Mouse (Mus musculus): ENCODE measurements around the gene Scimp. TPM values are rescaled to one million over a fixed set of nuclear protein-coding genes. Genes with fewer than 3 reads are reported as not detected.
"Not testable (repeated sequence)": the region's sequence is repeated elsewhere in the genome, so short reads cannot be mapped to it uniquely, and the experiment has no call there.

Gene Scimp
- polyA plus RNA-seq, 1 experiment from 2014 or later: 0.13 TPM

DNA sequence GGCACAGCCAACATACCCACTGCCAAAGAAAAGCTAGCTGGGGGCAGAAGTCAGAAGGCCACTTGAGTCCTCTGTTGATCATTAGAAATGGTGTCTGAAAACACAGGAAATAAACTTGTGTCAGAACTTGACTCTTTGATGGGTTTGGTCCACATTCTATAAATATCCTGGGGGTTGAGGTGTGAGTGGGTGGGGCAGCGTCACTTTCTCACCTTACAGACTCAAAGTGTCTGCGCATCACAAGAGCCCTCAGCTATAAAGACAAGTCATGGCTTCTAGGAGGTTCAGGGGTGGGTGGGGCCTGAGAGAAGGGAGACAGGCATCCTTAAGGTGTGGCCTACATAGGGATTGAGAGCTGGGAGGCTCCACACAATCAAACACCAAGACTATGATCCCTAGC is 22.0 kb downstream of the Scimp start:
- no peak for ATAC-seq (ENCODE audit: extremely low read depth, insufficient number of reproducible peaks, low FRiP score, low TSS enrichment)
- Histone ChIP-seq H3K36me3 (no peaks in the 10 kb centered on the region), H3K4me1 (no peaks in the 10 kb centered on the region), H3K4me2 (no peak overlapping the region), H3K9me3 (no peaks in the 10 kb centered on the region), H3K9ac (no peak overlapping the region), H3K4me3 (no peak overlapping the region), H3K27me3 (replicated peaks) (0 out of 2 replicates have a peak, but pooled peaks cover 4% of the 10 kb centered on the region), H3K27ac (replicated peaks) (no peak overlapping the region)
- 53% methylated on average over 2 of the region's 2 CpGs for WGBS

DNA sequence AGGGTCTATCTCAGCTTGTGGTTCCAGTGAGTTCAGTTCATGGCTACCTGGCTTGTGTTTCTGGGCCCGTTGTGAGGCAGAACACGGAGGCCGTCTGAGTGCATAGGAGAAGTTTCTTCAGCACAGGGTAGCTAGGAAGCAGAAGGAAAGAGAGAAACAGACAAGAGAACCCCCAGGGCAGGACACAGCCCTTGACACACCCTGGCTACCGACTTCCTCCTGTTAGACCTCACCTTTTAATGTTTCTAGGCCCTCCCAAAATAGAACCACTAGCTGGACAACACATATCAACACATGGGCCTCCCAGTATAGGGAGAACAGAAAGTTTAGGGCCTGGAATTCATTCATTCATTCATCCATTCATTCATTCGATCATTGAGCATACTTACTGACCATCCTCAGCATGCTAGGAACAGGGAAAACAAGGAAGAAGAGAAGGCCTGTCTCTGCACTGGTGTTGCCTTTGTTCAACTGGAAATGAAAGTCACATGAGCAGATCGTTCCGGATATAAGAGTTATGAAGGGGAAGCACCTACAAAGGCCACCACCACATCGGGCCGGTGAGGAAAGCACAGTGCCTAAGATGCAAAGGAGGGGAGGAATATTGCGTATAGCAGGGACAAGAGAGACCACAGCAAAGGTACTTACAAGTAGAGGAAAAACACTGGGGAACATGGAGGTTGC is 23.3 kb downstream of the Scimp start:
- Histone ChIP-seq H3K4me2 (no peak overlapping the region), H3K9ac (no peak overlapping the region), H3K36me3 (no peaks in the 10 kb centered on the region), H3K4me1 (no peaks in the 10 kb centered on the region), H3K27ac (replicated peaks) (no peak overlapping the region), H3K27me3 (replicated peaks) (0 out of 2 replicates have a peak, but pooled peaks cover 4% of the 10 kb centered on the region), H3K9me3 (no peaks in the 10 kb centered on the region), H3K4me3 (no peak overlapping the region)
- 79% methylated on average over 10 of the region's 10 CpGs for WGBS
- ATAC-seq (ENCODE audit: extremely low read depth, insufficient number of reproducible peaks, low FRiP score, low TSS enrichment): no peak

DNA sequence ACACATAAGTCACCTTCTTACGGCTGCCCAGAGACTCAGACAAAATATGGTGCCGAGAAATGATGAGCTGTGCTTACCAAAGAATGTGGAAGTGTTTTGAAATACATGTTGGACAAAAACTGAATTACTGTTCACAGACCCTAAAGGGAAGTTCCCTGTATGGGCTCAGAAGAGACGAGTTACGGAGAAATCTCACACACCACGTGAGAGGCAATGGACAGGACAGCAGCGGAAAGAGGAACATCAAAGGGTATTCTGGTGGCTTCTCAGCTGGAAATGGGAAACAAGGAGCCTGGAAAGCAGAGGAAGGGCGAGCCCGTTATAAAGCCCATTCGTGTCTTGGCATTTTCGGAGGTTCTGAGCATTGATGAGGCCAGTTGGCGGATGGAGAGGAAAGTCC is 25.3 kb downstream of the Scimp start:
- no peak overlapping the region for H3K4me2 ChIP-seq
- ATAC-seq (ENCODE audit: extremely low read depth, insufficient number of reproducible peaks, low FRiP score, low TSS enrichment): no peak

DNA sequence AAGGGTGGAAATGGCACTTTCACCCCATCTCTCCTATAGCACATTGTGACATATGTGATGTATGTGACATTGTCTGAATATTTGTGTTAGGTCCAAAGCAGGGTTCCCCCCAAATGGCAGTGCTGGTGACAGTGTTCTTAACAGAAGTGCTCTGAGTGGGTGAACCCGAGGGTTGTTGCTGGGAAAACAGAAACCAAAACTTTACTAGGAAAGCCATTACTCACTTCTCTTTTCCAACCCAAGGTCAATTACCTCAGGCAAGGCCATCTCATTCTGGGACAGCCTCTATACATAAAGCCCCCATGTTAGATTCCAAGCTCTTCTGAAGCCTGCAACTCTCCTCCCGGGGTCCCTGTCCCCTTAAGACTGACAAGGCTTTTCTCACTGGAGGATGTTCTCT is 26.5 kb downstream of the Scimp start:
- ATAC-seq (ENCODE audit: extremely low read depth, insufficient number of reproducible peaks, low FRiP score, low TSS enrichment): no peak
- no peak overlapping the region for H3K27ac ChIP-seq (replicated peaks)
- H3K9ac ChIP-seq: no peak overlapping the region
- WGBS: 50% methylated on average over 2 of the region's 2 CpGs
- H3K9me3 ChIP-seq: no peaks in the 10 kb centered on the region
- no peaks in the 10 kb centered on the region for H3K36me3 ChIP-seq
- 0 out of 2 replicates have a peak, but pooled peaks cover 4% of the 10 kb centered on the region for H3K27me3 ChIP-seq (replicated peaks)
- no peak overlapping the region for H3K4me2 ChIP-seq
- no peak overlapping the region for H3K4me3 ChIP-seq
- H3K4me1 ChIP-seq: no peaks in the 10 kb centered on the region

More for the DNA sequence above, 25.3 kb downstream of the Scimp start:
- H3K27me3 ChIP-seq (replicated peaks): 0 out of 2 replicates have a peak, but pooled peaks cover 4% of the 10 kb centered on the region
- H3K27ac ChIP-seq (replicated peaks): no peak overlapping the region
- H3K4me1 ChIP-seq: no peaks in the 10 kb centered on the region
- WGBS: 64% methylated on average over 11 of the region's 11 CpGs
- no peak overlapping the region for H3K4me3 ChIP-seq
- no peak overlapping the region for H3K9ac ChIP-seq
- no peaks in the 10 kb centered on the region for H3K9me3 ChIP-seq
- H3K36me3 ChIP-seq: no peaks in the 10 kb centered on the region

DNA sequence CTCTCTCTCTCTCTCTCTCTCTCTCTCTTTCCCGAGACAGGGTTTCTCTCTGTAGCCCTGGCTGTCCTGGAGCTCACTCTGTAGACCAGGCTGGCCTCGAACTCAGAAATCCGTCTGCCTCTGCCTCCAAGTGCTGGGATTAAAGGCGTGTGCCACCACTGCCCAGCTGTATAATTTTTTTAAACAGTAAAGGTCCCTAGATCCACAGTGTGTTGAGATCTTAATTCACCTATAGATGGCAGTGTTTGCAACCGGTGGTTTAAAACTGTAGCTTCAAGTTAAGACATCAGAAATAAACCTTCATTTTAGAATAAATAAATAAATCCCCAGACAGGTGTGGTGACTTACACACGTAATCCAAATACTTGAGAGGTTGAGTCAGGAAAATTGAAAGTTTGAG is 34.3 kb downstream of the Scimp start:
- H3K9me3 ChIP-seq; H3K27ac ChIP-seq (replicated peaks); H3K9ac ChIP-seq; H3K4me2 ChIP-seq; H3K4me1 ChIP-seq; H3K4me3 ChIP-seq; H3K27me3 ChIP-seq (replicated peaks); ATAC-seq (ENCODE audit: extremely low read depth, insufficient number of reproducible peaks, low FRiP score, low TSS enrichment): not testable (repeated sequence)
- WGBS: 21% methylated on average over 6 of the region's 6 CpGs
- peaks cover 13% of the 10 kb centered on the region for H3K36me3 ChIP-seq

DNA sequence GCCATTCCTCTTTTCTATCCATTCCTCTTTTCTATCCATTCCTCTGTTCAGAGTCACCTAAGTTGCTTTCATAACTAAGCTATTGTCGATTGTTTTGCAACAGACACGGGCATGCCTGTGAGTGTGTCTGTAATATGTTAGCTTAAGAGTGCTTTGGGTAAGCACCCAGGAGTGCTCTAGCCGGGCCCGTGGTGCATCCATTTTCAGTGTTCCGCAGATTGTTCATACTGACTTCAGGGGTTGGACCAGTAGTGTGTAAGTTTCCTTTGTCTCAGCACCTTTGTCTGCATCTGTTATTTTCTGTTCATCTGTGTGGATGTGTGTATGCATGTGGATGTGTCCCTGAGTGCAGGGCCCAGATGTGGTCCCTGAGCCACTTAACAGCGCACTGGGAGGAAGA is 34.8 kb downstream of the Scimp start:
- no peaks in the 10 kb centered on the region for H3K9me3 ChIP-seq
- H3K4me1 ChIP-seq: 0 out of 2 replicates have a peak, but pooled peaks cover 4% of the 10 kb centered on the region
- no peak overlapping the region for H3K4me3 ChIP-seq
- H3K9ac ChIP-seq: no peak overlapping the region
- peaks cover 18% of the 10 kb centered on the region for H3K36me3 ChIP-seq
- H3K4me2 ChIP-seq: no peak overlapping the region
- no peaks in the 10 kb centered on the region for H3K27me3 ChIP-seq (replicated peaks)
- 62% methylated on average over 6 of the region's 6 CpGs for WGBS
- H3K27ac ChIP-seq (replicated peaks): no peak overlapping the region
- ATAC-seq (ENCODE audit: extremely low read depth, insufficient number of reproducible peaks, low FRiP score, low TSS enrichment): no peak

DNA sequence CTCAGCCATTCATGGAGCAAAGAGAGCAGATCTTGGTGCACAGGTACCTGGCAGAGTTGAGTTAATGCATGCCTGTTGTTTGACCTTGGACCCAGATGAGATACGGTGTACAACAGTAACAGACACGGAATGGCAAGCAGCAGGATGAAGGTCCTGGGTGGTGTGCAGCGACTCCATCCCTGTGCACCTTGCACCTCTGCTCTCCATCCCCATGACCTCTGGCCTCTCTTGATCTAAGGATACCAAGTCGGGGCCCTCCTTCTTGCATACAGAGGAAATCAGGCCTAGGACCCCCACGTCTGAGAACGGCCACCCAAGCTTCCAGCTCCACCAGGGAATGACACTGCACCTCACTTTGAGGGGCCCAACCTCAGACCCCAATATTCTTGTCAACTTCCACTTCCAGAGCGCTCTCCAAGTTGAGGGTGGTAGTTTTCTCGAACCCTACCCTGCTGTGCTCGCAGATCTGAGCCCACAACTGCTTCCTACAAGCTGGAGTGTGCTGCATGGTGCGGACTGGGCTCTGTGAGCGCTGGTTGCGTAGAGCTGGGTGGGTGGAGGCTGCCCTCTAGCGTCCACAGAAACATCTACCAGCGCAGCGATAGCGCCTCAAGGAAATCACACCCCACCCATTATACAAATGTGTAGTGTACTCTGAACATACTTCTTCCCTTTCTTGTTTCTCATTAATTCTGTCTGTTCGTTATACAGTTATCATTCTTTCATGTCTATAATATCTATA is 35.4 kb downstream of the Scimp start:
- 27% methylated on average over 17 of the region's 17 CpGs for WGBS
- no peak overlapping the region for H3K27ac ChIP-seq (replicated peaks)
- peaks cover 24% of the 10 kb centered on the region for H3K36me3 ChIP-seq
- no peak; the same call in 1 of the 2 replicates for ATAC-seq (ENCODE audit: extremely low read depth, insufficient number of reproducible peaks, low FRiP score, low TSS enrichment)
- 0 out of 2 replicates have a peak, but pooled peaks cover 4% of the 10 kb centered on the region for H3K4me1 ChIP-seq
- no peaks in the 10 kb centered on the region for H3K9me3 ChIP-seq
- peak overlapping the region; percentile 55 for H3K9ac ChIP-seq
- H3K27me3 ChIP-seq (replicated peaks): no peaks in the 10 kb centered on the region
- H3K4me3 ChIP-seq: no peak overlapping the region
- H3K4me2 ChIP-seq: peak overlapping the region; percentile 19

DNA sequence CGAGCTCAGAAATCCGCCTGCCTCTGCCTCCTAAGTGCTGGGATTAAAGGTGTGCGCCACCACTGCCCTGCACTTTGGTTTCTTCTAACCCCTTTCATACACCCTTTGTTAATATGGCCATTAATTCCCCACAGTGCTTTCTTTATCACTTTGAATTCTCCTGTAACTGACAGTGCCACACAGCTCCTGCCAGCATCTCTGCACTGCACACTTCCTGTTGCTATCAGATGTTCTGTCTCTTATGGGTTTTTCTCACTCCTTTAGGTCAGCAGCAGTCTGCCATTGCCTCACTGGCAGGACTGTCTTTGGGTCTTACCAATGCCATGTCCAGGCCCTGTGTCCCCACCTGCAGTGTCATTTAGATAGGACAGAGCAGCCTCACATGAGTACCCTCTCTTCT is 41.6 kb downstream of the Scimp start:
- H3K9ac ChIP-seq: no peak overlapping the region
- H3K4me1 ChIP-seq: peaks cover 12% of the 10 kb centered on the region
- ATAC-seq (ENCODE audit: extremely low read depth, insufficient number of reproducible peaks, low FRiP score, low TSS enrichment): no peak
- H3K9me3 ChIP-seq: no peaks in the 10 kb centered on the region
- WGBS: 88% methylated on average over 3 of the region's 3 CpGs
- no peak overlapping the region for H3K4me3 ChIP-seq
- H3K36me3 ChIP-seq: peaks cover 52% of the 10 kb centered on the region
- H3K4me2 ChIP-seq: no peak overlapping the region
- no peaks in the 10 kb centered on the region for H3K27me3 ChIP-seq (replicated peaks)
- no peak overlapping the region for H3K27ac ChIP-seq (replicated peaks)

DNA sequence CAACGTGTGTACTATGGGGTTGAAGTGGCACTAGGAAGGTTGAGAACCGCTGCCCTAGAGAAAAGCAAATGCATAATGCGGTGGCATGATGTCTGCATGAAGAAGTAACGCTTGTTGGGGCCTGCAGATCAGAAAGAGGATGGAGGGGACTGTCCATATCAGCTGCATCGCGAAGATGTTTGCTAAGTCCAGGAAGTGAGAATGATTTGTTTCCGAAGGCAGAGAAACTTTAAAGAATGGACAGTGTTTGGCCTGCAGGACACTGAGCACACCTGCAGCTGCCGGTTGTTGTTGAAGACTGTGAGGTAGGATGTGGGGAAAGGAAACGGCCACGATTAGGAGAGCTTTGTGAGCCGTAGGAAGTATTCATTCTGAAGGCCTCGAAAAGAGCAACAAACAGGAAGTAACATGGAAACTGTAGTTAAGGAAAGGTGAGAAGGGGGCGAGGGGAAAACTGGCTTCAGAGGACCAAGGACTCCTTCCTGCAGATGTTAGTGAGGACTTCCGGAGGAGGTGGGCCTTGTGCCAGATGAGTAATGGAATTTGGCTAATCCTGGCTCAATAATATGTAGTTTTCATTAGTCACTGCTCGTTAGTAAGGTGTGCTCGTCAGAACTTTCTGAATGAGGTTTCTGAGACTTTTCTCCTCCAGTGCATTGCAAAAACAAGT is 46.5 kb downstream of the Scimp start:
- Histone ChIP-seq H3K9ac (no peak overlapping the region), H3K4me3 (no peak overlapping the region), H3K36me3 (peaks cover 17% of the 10 kb centered on the region), H3K4me2 (peak overlapping the region; percentile 81; the same call in 1 of the 2 replicates), H3K9me3 (no peaks in the 10 kb centered on the region), H3K27ac (replicated peaks) (peak overlapping the region; percentile 53), H3K4me1 (peaks cover 29% of the 10 kb centered on the region), H3K27me3 (replicated peaks) (0 out of 2 replicates have a peak, but pooled peaks cover 3% of the 10 kb centered on the region)
- WGBS: 65% methylated on average over 16 of the region's 16 CpGs
- ATAC-seq (ENCODE audit: extremely low read depth, insufficient number of reproducible peaks, low FRiP score, low TSS enrichment): no peak

DNA sequence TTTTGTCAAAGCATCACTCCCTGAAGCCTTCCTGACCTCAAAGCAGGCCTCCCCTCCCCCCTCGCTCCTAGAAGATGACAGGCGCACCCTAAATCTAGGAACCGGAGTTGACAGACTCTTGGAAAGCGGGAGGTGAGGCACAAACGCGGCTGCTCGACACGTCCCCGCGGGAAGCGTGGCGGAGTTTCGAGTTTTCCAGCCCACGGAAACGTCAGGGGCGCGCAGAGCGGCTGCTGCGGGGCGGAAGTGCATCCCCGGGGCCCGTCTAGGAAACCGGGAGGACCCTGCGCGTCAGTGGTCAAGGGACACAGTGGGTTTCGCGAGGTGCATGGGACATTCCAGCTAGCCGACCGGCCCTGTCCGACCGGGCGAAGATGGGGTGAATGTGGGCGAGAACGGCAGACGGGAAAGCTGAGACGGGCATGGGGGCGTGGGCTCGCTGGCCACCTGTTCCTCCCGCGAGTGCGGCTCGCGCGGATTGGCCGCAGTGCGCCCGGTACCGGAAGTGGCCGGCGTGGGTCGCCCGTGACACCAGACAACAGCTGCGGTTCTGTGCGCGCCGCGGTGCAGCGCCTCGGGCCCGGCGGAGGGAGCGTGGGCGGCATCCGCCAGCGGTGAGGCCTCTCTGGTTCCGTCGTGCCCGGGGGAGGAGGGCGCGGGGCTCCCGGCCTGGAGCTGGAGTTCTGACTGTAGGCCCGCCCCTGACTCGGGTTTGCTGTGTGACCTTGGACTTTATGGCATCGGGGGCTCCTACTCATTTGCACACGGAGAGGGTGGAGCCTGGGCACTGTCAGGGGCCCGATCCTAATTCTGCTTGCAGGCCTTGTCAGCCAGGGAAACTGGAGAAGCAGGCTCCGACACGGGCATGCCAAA is 48.2 kb downstream of the Scimp start, which contains the start of gene Zfp3:
Gene Zfp3 (plus strand): TSS at position 274 of the 873 bp plus-strand sequence.
- ATAC-seq (ENCODE audit: extremely low read depth, insufficient number of reproducible peaks, low FRiP score, low TSS enrichment): peak; percentile 82
- WGBS: under 1% methylated on average over 77 of the region's 78 CpGs

More for the DNA sequence above, 48.2 kb downstream of the Scimp start, which contains the start of gene Zfp3:
- H3K27ac ChIP-seq (replicated peaks): peak within 1 kb of the TSS; percentile 86
- H3K4me2 ChIP-seq: peak within 1 kb of the TSS; percentile 81
- H3K9ac ChIP-seq: peak within 1 kb of the TSS; percentile 90
- H3K36me3 ChIP-seq: peaks cover 14% of the 10 kb centered on the region
- 0 out of 2 replicates have a peak, but pooled peaks cover 3% of the 10 kb centered on the region for H3K27me3 ChIP-seq (replicated peaks)
- H3K4me3 ChIP-seq: peak within 1 kb of the TSS; percentile 74
- H3K9me3 ChIP-seq: no peaks in the 10 kb centered on the region
- peaks cover 29% of the 10 kb centered on the region for H3K4me1 ChIP-seq

Data from heart, embryonic 13.5 days (tissue).